Mouse (Mus musculus): ENCODE data around the gene Tmem233.

Tmem233 gene

GRCm38 (mm10) chr5:116007723-116008122 is 75.3 kb downstream of the Tmem233 start:
- DNase-seq (ENCODE audit: inconsistent age in 2 of 2, low spot score in 1 of 2), result peak in 1 of 2 experiments; percentile 44

GRCm38 (mm10) chr5:116006324-116007099 is 76.5 kb downstream of the Tmem233 start:
- DNase-seq (ENCODE audit: inconsistent age in 2 of 2, low spot score in 1 of 2), result peak; percentile 32 to 61

- DNase-seq (ENCODE audit: inconsistent age in 2 of 2, low spot score in 1 of 2), result no peak
Observed at GRCm38 (mm10) chr5:116004271-116004670, 78.8 kb downstream of the Tmem233 start.

- peak in 1 of 2 experiments; percentile 76 for DNase-seq (ENCODE audit: inconsistent age in 2 of 2, low spot score in 1 of 2)
Observed at GRCm38 (mm10) chr5:116003825-116004224, 79.2 kb downstream of the Tmem233 start.

GRCm38 (mm10) chr5:116003154-116003553 is 79.9 kb downstream of the Tmem233 start:
- peak in 1 of 2 experiments; percentile 88 for DNase-seq (ENCODE audit: inconsistent age in 2 of 2, low spot score in 1 of 2)

- DNase-seq (ENCODE audit: inconsistent age in 2 of 2, low spot score in 1 of 2), result peak in 1 of 2 experiments; percentile 82
Observed at GRCm38 (mm10) chr5:115997376-115997775, 85.7 kb downstream of the Tmem233 start.

- DNase-seq (ENCODE audit: inconsistent age in 2 of 2, low spot score in 1 of 2), result no peak
Observed at GRCm38 (mm10) chr5:115994101-115994500, 88.9 kb downstream of the Tmem233 start.

- DNase-seq (ENCODE audit: inconsistent age in 2 of 2, low spot score in 1 of 2), result no peak
Observed at GRCm38 (mm10) chr5:115991717-115992116, 91.3 kb downstream of the Tmem233 start.

Measured in adrenal gland, adult (tissue).